Mouse (Mus musculus) heart, embryonic 10.5 days (tissue): Measurements from ENCODE around the gene Acoxl. TPM values are rescaled to one million over a fixed set of nuclear protein-coding genes. Genes with fewer than 3 reads are reported as not detected.

ENCODE experiments used
- DNase-seq: peaks from one replicate; pipeline ENCODE4 v3.0.0-alpha.2; 2017; ENCODE audit warnings: low spot score
- H3K27ac ChIP-seq: fragments of 300-500 bp; sonication (generic); 2 replicates; pipeline ENCODE4 v1.5.1; 2016; ENCODE audit warnings: mild to moderate bottlenecking
- H3K27me3 ChIP-seq: fragments of 300-500 bp; sonication (generic); 2 replicates; pipeline ENCODE4 v1.6.1; 2016; ENCODE audit warnings: mild to moderate bottlenecking; ENCODE audit not compliant: poor library complexity, insufficient read depth, severe bottlenecking
- H3K36me3 ChIP-seq: fragments of 300-500 bp; sonication (generic); 2 replicates; pipeline ENCODE4 v1.6.1; 2016; ENCODE audit warnings: mild to moderate bottlenecking, moderate library complexity
- H3K4me1 ChIP-seq: fragments of 300-500 bp; sonication (generic); 2 replicates; pipeline ENCODE4 v1.6.1; 2016; ENCODE audit warnings: mild to moderate bottlenecking
- H3K4me3 ChIP-seq: fragments of 300-500 bp; sonication (generic); 2 replicates; pipeline ENCODE4 v1.5.1; 2016; ENCODE audit warnings: mild to moderate bottlenecking, moderate library complexity
- H3K9me3 ChIP-seq: fragments of 300-500 bp; sonication (generic); 2 replicates; pipeline ENCODE4 v1.6.1; 2016; ENCODE audit warnings: mild to moderate bottlenecking, moderate library complexity
- WGBS: fragments of 180-500 bp; shearing (Covaris S2); methylation state at CpG from one replicate; pipeline ENCODE4 v1.1.7; 2016; 5-methylcytosine and 5-hydroxymethylcytosine counted together
- polyA plus RNA-seq: library from polyadenylated mRNA; unstranded; fragments of >200 nt; fragmentation: Nextera tagmentation; extraction: Ambion mirVana; gene quantifications from 2 replicates; pipeline ENCODE4 v1.2.1, GENCODE M21; 2016

The Acoxl gene
- polyA plus RNA-seq, 1 experiment from 2014 or later = 0.39 TPM

DNA sequence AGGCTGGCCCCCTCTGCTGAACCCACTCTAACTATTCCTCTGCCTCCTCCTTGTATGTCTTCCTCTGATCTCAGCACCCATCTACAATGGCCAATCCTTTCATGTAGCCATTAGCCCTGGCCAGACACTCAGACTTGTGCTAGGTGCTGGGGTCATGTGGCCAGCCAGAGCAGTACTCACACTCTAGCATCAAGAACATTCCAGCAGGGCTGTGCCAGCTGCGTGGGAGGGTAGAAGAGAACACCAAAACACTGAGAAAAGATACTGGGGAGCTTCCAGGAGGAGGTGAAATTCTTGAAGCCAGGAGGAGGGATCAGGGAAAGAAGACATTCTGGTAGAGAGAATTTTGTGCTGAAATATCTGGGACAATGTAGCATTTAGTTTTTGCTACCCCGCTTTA lies 226.3 kb downstream of the Acoxl start:
- no peaks in the 10 kb centered on the region for H3K36me3 ChIP-seq
- H3K4me1 ChIP-seq = 0 out of 2 replicates have a peak, but pooled peaks cover 4% of the 10 kb centered on the region
- no peaks in the 10 kb centered on the region for H3K27me3 ChIP-seq
- WGBS = 84% methylated on average over 2 of the region's 2 CpGs
- H3K4me3 ChIP-seq = no peak overlapping the region
- no peak overlapping the region for H3K27ac ChIP-seq
- no peak for DNase-seq
- H3K9me3 ChIP-seq = no peaks in the 10 kb centered on the region

DNA sequence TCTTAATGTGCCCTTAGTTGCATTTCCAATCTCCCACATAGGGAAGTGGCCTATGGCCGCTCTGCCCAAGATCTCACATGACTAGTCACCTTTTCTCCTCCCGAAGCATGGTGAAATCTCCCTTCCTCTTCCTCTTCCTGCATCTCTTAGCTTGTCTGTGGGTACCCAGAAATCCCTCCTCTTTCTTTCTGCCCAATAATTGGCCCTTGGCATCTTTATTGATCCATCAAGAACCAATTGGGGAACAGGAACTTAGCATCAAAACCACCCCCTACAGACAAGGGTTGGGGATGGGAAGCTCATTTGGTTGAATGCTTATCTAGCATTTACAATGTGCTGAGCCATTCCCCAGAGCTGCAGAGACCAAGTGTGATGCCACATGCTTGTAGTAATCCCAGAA lies 226.9 kb downstream of the Acoxl start:
- 0 out of 2 replicates have a peak, but pooled peaks cover 4% of the 10 kb centered on the region for H3K4me1 ChIP-seq
- H3K36me3 ChIP-seq = no peaks in the 10 kb centered on the region
- no peaks in the 10 kb centered on the region for H3K9me3 ChIP-seq
- H3K4me3 ChIP-seq = no peak overlapping the region
- no peak for DNase-seq
- no peaks in the 10 kb centered on the region for H3K27me3 ChIP-seq
- H3K27ac ChIP-seq = no peak overlapping the region
- 87% methylated on average over 2 of the region's 2 CpGs for WGBS

DNA sequence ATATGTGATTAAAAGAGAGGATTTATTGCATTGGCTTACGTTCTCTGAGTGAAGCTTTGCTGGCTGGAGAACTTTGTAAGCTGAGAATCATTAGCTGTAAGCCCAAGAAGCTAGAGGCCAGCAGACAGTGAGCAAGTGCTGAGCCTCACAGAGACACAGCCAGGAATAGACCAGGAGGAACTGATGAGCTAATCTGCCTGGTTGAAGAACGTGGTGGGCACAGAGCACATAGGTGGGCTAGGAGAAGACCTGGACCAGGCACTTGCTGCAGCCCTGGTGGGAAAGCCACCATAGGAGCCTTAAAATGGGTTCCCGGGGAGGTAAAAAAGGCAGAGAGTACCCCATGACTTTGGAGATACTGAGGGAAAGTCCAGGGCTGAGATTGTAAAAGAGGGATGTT lies 228.5 kb downstream of the Acoxl start:
- 60% methylated on average over 3 of the region's 3 CpGs for WGBS
- H3K27ac ChIP-seq = no peak overlapping the region
- no peaks in the 10 kb centered on the region for H3K9me3 ChIP-seq
- no peak for DNase-seq
- H3K4me1 ChIP-seq = 0 out of 2 replicates have a peak, but pooled peaks cover 4% of the 10 kb centered on the region
- H3K36me3 ChIP-seq = no peaks in the 10 kb centered on the region
- no peak overlapping the region for H3K4me3 ChIP-seq
- no peaks in the 10 kb centered on the region for H3K27me3 ChIP-seq

DNA sequence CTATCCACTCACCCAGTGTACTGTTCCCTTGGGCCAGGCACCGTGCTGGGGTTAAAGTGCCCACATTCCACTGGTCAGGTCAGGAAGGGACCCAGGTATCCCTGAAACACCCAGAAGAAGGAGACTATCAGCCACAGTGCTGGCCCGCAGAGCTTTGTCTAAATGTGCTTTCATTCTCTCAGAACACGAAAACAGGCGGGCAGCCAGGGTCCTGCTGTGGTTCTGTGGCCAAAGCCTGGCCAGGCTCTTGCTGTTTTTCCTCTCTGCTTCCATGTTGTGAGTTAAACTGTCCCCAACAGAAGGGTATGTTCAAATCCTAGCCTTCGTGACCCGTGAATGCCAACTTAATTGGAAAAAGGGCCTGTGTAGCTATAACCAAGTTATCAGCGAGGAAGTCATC lies 228.9 kb downstream of the Acoxl start:
- Histone ChIP-seq H3K9me3 (no peaks in the 10 kb centered on the region), H3K36me3 (no peaks in the 10 kb centered on the region), H3K27me3 (no peaks in the 10 kb centered on the region), H3K4me3 (no peak overlapping the region), H3K4me1 (0 out of 2 replicates have a peak, but pooled peaks cover 4% of the 10 kb centered on the region), H3K27ac (no peak overlapping the region)
- DNase-seq = no peak
- WGBS = 84% methylated on average over 7 of the region's 7 CpGs

DNA sequence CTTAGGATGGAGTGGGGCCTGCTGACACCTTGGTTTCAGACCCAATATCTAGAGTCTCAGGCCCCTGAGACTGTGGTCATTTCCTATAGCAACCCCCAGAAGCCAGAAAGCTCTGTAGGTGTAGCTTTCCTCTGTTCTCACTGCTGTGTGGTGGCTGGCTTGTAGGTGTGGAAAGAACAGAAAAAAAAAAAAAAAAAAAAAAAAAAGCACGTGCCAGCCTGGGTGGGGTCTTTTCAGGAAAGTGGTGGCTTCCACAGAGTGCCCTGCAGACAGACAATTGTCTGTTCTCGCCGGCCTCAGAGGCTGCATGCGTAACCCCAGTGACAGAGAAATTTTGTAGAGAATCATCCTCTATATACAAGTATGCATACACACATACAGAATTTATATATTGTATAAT lies 229.5 kb downstream of the Acoxl start:
- WGBS = 70% methylated on average over 4 of the region's 4 CpGs
- H3K27me3 ChIP-seq = no peaks in the 10 kb centered on the region
- H3K27ac ChIP-seq = no peak overlapping the region
- no peaks in the 10 kb centered on the region for H3K36me3 ChIP-seq
- H3K4me3 ChIP-seq = no peak overlapping the region
- DNase-seq = no peak
- H3K4me1 ChIP-seq = peaks cover 7% of the 10 kb centered on the region; the same call in 1 of the 2 replicates
- no peaks in the 10 kb centered on the region for H3K9me3 ChIP-seq

DNA sequence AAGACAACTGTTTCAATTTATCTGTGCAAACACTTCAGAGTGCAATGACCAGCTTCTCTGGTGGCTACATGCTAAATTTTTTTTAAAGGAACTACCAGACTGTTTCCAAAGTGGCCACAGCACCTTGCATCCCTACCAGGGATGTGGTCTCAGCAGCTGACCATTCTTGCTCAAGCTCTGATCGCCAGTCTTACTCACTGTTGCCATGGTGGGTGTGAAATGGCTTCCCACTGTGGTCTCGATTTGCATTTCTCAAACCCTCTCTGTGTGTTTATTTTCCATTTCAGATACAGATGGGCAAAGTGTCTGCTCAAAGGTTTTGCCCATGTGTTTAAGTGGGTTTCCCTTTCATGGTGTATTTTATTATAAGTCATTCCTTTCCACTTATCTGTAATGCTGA lies 230.3 kb downstream of the Acoxl start:
- 67% methylated on average over 2 of the region's 2 CpGs for WGBS
- Histone ChIP-seq H3K4me1 (peaks cover 7% of the 10 kb centered on the region; the same call in 1 of the 2 replicates), H3K9me3 (no peaks in the 10 kb centered on the region), H3K36me3 (no peaks in the 10 kb centered on the region), H3K4me3 (no peak overlapping the region), H3K27me3 (no peaks in the 10 kb centered on the region), H3K27ac (no peak overlapping the region)
- DNase-seq = no peak

DNA sequence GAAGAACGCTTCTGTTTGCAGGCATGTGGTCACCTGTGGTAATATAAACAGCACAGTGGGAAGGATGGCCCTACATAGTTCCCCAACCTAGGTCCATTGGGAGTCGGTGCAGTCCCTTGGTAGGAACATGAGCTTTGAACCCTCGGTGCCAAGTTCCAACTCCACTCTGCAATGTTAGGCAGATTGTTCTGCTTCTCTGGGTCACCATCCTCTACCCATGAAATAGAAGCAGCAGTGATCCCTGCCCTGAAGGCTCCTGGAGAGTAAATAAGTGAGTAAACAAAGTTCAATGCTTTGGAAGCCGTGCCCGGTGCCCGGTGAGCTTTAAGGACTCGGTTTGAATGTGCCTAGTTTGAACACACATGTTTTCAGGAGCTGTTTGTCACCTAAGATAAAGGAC lies 233.1 kb downstream of the Acoxl start:
- 77% methylated on average over 7 of the region's 7 CpGs for WGBS
- H3K36me3 ChIP-seq = no peaks in the 10 kb centered on the region
- no peak overlapping the region for H3K27ac ChIP-seq
- no peak overlapping the region for H3K4me3 ChIP-seq
- H3K4me1 ChIP-seq = peaks cover 7% of the 10 kb centered on the region; the same call in 1 of the 2 replicates
- no peaks in the 10 kb centered on the region for H3K9me3 ChIP-seq
- H3K27me3 ChIP-seq = no peaks in the 10 kb centered on the region
- no peak for DNase-seq

DNA sequence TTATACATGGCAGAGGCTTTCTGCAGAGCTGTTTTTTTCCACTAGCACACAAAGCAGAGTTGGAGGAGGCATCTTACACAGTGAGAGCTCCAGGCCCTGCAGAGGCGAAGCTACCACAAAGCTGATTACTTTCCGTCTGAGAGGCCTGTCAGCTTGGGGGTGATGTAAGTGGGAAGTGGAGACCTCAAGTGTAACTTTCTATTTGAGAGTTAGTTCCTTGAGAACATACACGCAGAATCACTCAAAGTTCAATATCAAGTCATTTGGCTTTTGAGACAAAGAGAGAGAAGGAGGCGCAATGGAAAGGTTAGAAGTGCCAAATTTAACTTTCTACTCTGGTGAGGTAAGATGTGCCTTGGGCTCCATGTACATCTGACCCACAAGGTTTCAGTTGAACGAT lies 234.3 kb downstream of the Acoxl start:
- no peak for DNase-seq
- WGBS = 70% methylated on average over 5 of the region's 5 CpGs
- H3K9me3 ChIP-seq = no peaks in the 10 kb centered on the region
- H3K27ac ChIP-seq = no peak overlapping the region
- H3K4me1 ChIP-seq = peaks cover 4% of the 10 kb centered on the region; the same call in 1 of the 2 replicates
- H3K27me3 ChIP-seq = no peaks in the 10 kb centered on the region
- H3K36me3 ChIP-seq = no peaks in the 10 kb centered on the region
- H3K4me3 ChIP-seq = no peak overlapping the region

DNA sequence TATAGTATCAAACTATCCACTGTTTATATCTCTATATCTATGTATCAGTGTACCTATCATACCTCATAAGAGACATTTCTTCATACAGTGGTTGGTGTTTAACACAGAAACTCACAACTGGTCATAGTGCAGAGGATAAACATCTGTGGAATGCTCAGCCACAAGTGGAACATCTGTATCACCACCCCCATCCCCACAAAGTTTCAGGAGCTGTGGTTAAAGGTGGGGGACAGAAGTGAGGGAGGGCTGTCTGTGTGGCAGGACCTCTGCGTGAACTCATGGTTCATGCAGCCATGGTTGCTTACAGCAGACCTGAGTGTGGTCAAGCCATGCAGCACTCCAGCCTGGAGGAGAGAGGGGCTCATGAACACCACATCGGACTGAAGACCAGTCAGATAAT lies 234.9 kb downstream of the Acoxl start:
- 87% methylated on average over 2 of the region's 2 CpGs for WGBS
- Histone ChIP-seq H3K4me3 (no peak overlapping the region), H3K9me3 (no peaks in the 10 kb centered on the region), H3K4me1 (peaks cover 4% of the 10 kb centered on the region; the same call in 1 of the 2 replicates), H3K36me3 (no peaks in the 10 kb centered on the region), H3K27me3 (no peaks in the 10 kb centered on the region), H3K27ac (no peak overlapping the region)
- DNase-seq = no peak

DNA sequence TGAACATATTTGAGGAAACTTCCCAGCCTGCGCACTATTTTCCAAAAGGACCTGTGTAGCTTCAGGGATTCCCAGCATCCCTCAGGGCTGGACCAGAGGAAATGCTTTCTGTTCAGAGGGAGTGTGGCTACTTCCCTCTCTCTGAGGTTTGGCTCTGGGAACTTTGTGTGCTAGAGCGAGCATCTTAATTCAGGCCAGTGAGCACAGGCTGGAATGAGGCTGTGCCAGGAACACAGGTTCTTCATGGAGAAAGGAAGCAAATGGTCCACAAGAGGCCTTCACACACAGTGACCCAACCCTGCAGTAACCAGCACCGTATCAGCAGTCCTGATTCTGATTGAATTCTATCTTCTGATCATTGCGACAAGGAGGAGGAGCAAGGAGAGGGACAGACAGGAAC lies 238.3 kb downstream of the Acoxl start:
- peaks cover 4% of the 10 kb centered on the region; the same call in 1 of the 2 replicates for H3K4me1 ChIP-seq
- no peaks in the 10 kb centered on the region for H3K9me3 ChIP-seq

DNA sequence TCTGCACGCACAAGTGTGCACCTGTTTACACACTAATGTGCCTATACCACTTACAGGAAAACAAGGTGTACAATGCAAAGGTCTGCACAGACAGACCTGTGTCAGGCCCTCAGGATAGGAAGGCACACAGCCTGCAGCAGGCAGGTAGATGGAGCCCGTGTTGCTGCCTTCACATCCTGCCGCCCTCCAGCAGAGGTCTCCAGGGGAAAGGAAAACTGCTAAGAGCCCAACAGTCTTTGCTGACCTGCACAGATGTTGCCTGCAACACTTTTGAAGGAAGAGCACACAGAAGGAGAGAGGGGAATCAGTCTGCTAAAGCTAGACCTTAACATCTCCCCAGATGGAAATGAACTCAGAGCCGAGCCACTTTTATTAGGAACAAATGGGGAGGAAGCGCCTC lies 240.2 kb downstream of the Acoxl start:
- no peak overlapping the region for H3K27ac ChIP-seq
- DNase-seq = no peak
- 39% methylated on average over 5 of the region's 5 CpGs for WGBS
- H3K4me3 ChIP-seq = no peak overlapping the region
- no peaks in the 10 kb centered on the region for H3K9me3 ChIP-seq
- H3K27me3 ChIP-seq = no peaks in the 10 kb centered on the region
- H3K36me3 ChIP-seq = no peaks in the 10 kb centered on the region
- peaks cover 1% of the 10 kb centered on the region; the same call in 1 of the 2 replicates for H3K4me1 ChIP-seq

More for the DNA sequence above, 238.3 kb downstream of the Acoxl start:
- Histone ChIP-seq H3K27me3 (no peaks in the 10 kb centered on the region), H3K36me3 (no peaks in the 10 kb centered on the region), H3K27ac (no peak overlapping the region), H3K4me3 (no peak overlapping the region)
- no peak for DNase-seq
- 80% methylated on average over 4 of the region's 4 CpGs for WGBS

DNA sequence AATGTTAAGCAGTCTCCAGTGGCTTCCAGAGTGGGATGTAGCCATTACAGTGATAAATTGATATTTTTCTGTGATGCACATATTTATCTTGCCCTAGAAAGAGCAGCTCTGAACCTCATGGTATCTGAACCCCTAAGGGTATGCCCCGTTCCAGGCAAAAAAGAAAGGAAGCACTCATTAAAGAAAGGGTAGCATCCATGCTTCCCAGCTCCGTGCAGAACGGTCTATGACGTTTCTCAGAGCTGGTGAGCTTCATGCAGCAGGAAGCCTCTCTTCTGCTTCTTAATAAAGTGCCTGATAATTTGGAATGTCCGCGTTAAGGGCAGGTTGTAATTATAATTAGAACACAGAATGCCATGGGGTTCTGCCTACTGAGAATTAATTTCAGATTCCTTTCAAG lies 240.6 kb downstream of the Acoxl start:
- Histone ChIP-seq H3K9me3 (no peaks in the 10 kb centered on the region), H3K36me3 (no peaks in the 10 kb centered on the region), H3K4me3 (no peak overlapping the region), H3K4me1 (peaks cover 5% of the 10 kb centered on the region; the same call in 1 of the 2 replicates), H3K27ac (no peak overlapping the region), H3K27me3 (no peaks in the 10 kb centered on the region)
- DNase-seq = no peak
- 75% methylated on average over 6 of the region's 6 CpGs for WGBS

DNA sequence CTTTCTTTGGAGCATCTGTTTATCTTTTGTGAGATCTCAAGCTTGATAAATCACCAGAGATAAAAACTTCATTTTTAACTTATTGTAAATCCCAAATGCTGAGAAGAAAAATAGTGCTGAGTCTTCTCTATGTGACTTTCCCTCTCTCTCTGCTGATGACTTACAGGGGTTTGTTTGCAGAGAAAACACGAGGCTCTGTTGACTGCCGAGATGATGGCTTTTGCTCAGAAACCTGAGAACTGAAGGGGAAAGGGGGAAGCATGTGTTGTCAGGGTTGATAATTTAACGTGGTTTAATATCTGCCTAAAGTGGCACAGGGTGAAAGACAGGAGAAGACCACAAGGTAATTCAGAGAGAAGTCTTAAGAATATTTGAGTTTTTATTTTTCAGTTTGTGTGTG lies 245.2 kb downstream of the Acoxl start:
- Histone ChIP-seq H3K4me1 (peaks cover 39% of the 10 kb centered on the region), H3K27ac (no peak overlapping the region), H3K27me3 (no peaks in the 10 kb centered on the region), H3K9me3 (no peaks in the 10 kb centered on the region), H3K4me3 (no peak overlapping the region), H3K36me3 (no peaks in the 10 kb centered on the region)
- DNase-seq = no peak
- WGBS = 13% methylated on average over 3 of the region's 3 CpGs

DNA sequence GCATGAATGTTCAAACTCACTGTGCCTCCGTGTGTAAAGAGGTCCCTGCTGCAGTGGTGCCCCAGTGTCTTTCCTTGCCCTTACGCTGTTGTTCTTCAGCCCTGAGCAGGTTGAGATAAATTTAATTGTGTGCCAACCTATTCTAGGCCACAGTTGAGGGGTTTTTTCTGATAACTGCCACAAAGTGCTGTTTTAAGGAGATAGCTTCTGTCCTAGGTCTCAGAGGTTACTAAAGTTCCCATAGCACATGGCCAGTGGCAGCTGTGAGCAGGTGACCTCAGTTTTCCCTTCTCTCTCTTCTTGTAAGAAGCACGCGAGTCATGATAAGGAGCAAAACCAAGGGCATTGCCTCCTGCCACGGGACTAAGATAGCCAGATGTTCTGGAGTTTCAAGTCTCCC lies 245.9 kb downstream of the Acoxl start:
- no peak for DNase-seq
- Histone ChIP-seq H3K36me3 (no peaks in the 10 kb centered on the region), H3K4me3 (no peak overlapping the region), H3K9me3 (no peaks in the 10 kb centered on the region), H3K27ac (0 out of 2 replicates have a peak overlapping the region, but pooled peaks have one; percentile 49), H3K4me1 (peaks cover 39% of the 10 kb centered on the region), H3K27me3 (no peaks in the 10 kb centered on the region)
- WGBS = 39% methylated on average over 5 of the region's 5 CpGs
